Mouse (Mus musculus): Measurements from ENCODE around the gene Btbd9.

Btbd9 gene

DNA sequence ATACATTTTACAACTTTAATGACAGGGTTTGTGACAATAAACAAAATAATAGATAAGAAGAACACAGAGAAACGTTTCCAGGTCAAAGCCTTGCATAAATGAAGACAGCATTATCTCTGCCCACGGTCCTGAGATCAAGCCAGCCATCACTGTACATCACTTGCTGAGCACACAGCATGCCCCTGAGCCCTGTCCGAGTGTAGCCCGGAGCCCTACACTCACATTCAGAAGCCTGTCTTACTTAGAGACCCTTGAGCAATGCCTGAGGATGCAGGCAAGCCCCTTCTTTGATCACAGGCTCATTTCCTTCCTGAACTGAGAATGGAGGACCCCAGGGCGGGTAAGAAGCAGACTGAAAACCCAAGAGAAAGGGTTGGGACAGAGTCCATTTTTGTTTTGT is 240.0 kb downstream of the Btbd9 start:
- no peak for DNase-seq (ENCODE audit: low spot score)

GRCm38 (mm10) chr17:30335746-30336145 is 240.5 kb downstream of the Btbd9 start:
- no peak for DNase-seq (ENCODE audit: low spot score)

DNA sequence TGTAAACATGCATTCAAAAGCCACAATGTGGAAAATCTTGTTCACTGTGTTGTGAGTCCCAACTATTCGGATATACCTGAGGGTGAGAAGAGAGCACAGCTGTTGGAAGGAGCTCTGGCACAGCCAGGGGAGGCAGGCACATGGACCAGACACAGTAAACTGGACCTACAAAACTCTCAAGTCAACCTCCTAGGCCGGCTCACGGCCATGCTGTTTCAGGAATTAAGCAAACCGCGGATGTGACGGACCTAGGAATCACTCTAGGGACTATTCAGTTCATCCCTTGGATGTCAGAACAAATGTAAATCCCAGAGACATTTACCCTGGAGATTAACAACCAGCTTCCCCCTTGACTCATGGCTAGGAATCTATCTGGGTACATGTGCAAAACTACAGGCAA is 242.0 kb downstream of the Btbd9 start:
- DNase-seq (ENCODE audit: low spot score), result no peak

- no peak for DNase-seq (ENCODE audit: low spot score)
Observed at GRCm38 (mm10) chr17:30333136-30333535, 243.2 kb downstream of the Btbd9 start.

DNA sequence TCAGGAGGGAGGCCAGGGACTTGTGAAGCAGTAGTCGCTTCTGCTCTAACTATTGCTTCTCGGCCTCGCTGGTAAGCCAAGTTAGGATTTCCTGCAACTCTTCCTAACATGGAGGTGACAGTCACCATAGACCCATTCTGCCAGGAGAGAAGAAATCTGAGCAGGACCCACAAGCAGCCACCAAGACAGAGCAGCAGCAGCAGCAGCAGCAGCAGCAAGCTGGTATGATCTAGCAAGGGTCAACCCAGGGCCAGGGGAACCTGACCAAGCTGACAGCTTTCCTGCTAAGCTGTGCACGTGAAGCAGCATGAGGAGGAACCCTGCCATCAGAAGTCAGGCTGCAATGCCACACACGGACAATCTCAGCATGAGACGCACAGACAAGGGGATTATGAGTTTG is 244.9 kb downstream of the Btbd9 start:
- no peak for DNase-seq (ENCODE audit: low spot score)

GRCm38 (mm10) chr17:30329531-30329930 is 246.8 kb downstream of the Btbd9 start:
- DNase-seq (ENCODE audit: low spot score), result no peak

DNA sequence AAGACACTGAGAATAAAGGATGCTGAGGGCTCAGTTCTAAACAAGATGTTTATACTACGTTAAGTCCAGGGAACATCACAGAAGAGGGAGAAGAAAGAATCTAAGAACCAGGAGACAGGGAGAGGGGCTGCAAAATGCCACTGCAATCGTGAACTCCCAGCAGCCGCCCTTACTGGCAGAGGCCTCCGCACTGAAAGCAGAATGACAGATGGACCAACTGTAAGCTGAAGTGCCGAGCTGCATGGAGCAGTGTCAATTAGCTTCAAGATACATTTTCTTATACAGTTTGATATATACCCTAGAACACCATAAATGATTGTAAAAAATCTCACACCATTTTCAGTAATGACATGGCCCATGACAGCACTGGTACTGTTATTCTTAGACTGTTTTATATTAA is 247.4 kb downstream of the Btbd9 start:
- DNase-seq (ENCODE audit: low spot score), result no peak

DNA sequence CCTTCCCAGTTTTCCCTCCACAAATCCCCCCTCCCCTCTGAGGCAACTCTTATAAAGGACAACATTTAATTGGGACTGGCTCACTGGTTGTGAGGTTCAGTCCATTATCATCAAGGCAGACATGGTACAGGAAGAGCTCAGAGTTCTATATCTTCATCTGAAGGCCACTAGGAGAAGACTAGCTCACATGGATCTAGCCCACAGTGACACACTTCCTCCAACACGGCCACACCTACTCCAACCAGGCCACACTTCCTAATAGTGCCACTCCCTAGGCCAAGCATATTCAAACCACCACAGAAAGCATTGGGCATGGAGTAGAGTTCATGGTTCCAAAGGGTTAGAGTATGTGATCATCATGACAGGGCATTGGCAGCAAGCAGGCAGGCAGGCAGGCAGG is 249.4 kb downstream of the Btbd9 start:
- no peak for DNase-seq (ENCODE audit: low spot score)

- no peak for DNase-seq (ENCODE audit: low spot score)
Observed at GRCm38 (mm10) chr17:30320301-30320700, 256.0 kb downstream of the Btbd9 start.

GRCm38 (mm10) chr17:30312688-30313087 is 263.6 kb downstream of the Btbd9 start:
- DNase-seq (ENCODE audit: low spot score), result no peak

- DNase-seq (ENCODE audit: low spot score), result no peak
Observed at GRCm38 (mm10) chr17:30309627-30310026, 266.7 kb downstream of the Btbd9 start.

DNA sequence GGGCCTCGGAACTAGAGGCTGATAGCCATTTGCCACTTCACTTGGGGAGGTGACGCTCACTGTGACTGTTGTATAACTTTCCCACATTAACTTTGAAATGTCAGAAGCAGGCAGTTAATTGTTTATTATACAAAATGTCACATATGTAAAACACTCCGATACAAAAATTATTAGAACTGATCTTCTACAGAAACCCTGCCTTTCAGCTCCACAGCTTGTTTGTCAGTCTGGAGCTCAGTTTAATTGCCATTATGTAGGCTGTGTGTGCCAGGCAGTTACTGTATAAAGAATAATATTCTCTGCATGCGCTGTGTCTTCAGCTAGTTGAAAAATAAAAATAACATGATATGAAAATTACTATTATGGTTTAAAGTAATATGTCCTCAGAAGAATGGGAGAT is 267.4 kb downstream of the Btbd9 start:
- no peak for DNase-seq (ENCODE audit: low spot score)

DNA sequence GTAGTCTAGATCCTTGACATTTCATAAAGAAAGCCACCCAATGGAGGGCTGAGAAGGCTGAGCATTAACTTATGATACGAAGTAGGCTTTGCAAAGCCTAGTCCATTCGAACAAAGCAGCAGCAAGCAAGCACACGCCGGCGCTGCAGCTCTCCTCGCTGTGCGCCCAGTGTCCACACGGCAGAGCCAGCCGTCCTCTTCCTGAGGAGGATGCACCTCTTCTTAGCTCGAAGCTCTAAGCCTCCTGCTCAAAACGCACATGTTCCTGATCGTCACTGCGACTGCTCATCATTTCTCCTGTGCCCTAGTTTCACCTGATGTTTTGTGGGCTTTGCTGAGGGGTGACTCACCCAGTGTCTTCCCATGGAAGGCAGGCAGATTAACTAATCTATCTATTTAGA is 268.0 kb downstream of the Btbd9 start:
- no peak for DNase-seq (ENCODE audit: low spot score)

- DNase-seq (ENCODE audit: low spot score), result no peak
Observed at GRCm38 (mm10) chr17:30307168-30307567, 269.1 kb downstream of the Btbd9 start.

DNA sequence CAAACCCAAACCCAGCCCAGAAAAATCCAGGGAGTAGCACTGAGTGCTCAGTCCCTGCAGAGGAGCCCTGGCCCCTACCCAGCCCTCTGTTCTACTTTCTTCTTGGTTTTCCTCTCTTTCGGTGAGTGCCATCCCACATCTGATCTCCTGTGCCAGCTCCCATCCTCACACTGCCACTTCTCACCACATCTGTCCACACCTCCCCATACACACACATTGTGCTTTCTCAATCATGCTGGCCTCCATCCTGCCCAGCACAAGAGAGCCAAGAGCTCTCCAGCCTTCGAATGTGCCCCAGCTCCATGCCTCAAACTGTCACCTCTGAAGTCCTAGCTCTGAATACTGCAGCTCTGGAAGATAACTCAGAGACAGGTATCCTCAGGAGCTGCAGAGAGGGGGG is 271.5 kb downstream of the Btbd9 start:
- no peak for DNase-seq (ENCODE audit: low spot score)

GRCm38 (mm10) chr17:30301338-30301737 is 274.9 kb downstream of the Btbd9 start:
- DNase-seq (ENCODE audit: low spot score), result no peak

GRCm38 (mm10) chr17:30297432-30297831 is 278.9 kb downstream of the Btbd9 start:
- no peak for DNase-seq (ENCODE audit: low spot score)

GRCm38 (mm10) chr17:30296069-30296468 is 280.2 kb downstream of the Btbd9 start:
- DNase-seq (ENCODE audit: low spot score), result no peak

- DNase-seq (ENCODE audit: low spot score), result no peak
Observed at GRCm38 (mm10) chr17:30292666-30293065, 283.6 kb downstream of the Btbd9 start.

- DNase-seq (ENCODE audit: low spot score), result no peak
Observed at GRCm38 (mm10) chr17:30285641-30286040, 290.6 kb downstream of the Btbd9 start.

- no peak for DNase-seq (ENCODE audit: low spot score)
Observed at GRCm38 (mm10) chr17:30283460-30284050, 292.7 kb downstream of the Btbd9 start.

GRCm38 (mm10) chr17:30283001-30283400 is 293.3 kb downstream of the Btbd9 start:
- no peak for DNase-seq (ENCODE audit: low spot score)

DNA sequence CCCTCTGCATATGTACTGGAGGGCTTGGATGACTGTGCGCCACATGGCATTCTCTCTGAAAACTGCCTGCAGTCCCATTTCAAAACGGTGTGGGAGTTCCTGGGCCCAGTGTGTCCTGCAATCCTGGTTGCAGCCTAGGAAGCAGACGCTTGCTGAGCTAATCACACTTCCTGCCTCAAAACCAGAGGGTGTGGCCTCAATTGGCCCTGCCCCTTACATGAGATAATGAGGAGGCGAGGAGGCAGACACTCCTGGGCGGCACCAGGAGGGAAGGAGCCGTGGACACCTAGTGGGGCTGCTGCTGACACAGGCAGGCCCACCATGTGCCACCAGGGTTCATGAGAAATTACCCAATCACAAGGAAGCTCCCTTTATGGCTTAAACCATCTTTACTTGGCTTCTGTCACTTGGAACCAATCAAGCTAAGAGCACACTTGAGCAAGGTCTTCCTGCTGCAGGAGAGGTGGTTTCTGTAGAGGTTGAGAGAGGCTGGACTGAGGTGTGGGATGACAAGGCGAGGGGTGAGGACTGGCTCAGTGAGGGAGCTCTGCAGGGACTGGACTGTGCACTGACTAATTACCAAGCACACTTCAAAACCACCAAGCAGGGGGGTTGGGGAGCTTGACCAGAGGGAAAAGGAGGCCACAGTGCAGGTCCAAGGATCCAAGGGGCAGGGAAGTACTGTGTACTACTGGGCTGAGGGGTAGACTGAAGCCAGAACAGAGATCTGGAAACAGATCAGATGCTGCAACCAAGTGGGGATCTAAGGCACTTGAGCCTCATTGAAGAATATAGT is 295.8 kb downstream of the Btbd9 start:
- no peak for DNase-seq (ENCODE audit: low spot score)

- DNase-seq (ENCODE audit: low spot score), result no peak
Observed at GRCm38 (mm10) chr17:30279684-30280083, 296.6 kb downstream of the Btbd9 start.

Measured in urinary bladder, postnatal 10 days (tissue).